Mouse (Mus musculus) bone marrow, adult 2 months (tissue): Measurements from ENCODE around the gene Bcas3.

Source experiments
- CTCF ChIP-seq: fragments of 200-500 bp; IDR thresholded peaks from 2 replicates; pipeline ENCODE4 v1.5.1; 2011; ENCODE audit warnings: low read length, control low read depth; ENCODE audit not compliant: control insufficient read depth, insufficient read depth
- POLR2A ChIP-seq: fragments of 200-500 bp; IDR thresholded peaks from 2 replicates; pipeline ENCODE4 v1.6.1; 2011; ENCODE audit warnings: low read depth, mild to moderate bottlenecking, control low read depth, low read length, borderline replicate concordance; ENCODE audit not compliant: control insufficient read depth

GRCm38 (mm10) chr11:85844971-85845370 lies 492.0 kb downstream of the Bcas3 start:
- TF ChIP-seq POLR2A (no peak), CTCF (no peak)
